Mouse (Mus musculus): ENCODE measurements at regions not wholly inside any gene's neighbourhood (a gene's known extent, or its start where the extent isn't known, plus 50 kb on each side); places are given as distances from the start of the nearest gene placed in this dataset.

DNA sequence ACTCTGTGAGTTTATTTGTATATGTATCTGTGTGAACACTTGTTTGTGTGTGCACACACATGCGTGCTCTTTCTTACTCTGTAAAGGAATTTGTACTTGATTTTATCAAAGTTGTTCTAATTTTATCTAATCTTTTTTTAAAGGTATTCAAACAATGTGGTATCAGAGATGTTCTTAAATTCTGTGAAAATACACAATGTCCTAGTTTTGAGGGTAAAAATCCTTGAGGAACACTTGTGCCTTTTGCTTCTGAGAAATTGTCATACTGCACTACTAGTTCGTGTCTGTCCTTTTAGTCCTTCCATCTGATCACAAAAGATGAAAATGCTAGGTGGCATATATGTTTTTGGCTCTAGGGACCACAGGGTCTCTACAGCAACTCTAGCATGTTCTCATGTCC, 52.9 kb upstream of the Klf6 start:
- H3K27ac ChIP-seq (ENCODE audit: insufficient read depth, low read length), result no peak overlapping the region
- TF ChIP-seq CTCF (IDR thresholded peaks at IDR 0.05; ENCODE audit: borderline replicate concordance, insufficient read depth, low read length) (no peak), POLR2A (IDR thresholded peaks at IDR 0.05; ENCODE audit: low read depth, low read length) (no peak)
- H3K4me1 ChIP-seq (ENCODE audit: control insufficient read depth, insufficient read depth, low read length), result peaks cover 2% of the 10 kb centered on the region; the same call in 1 of the 2 replicates
- H3K4me3 ChIP-seq (ENCODE audit: insufficient read depth, low read length), result no peak overlapping the region
